Mouse (Mus musculus): Measurements from ENCODE around the gene Wwox. TPM values are rescaled to one million over a fixed set of nuclear protein-coding genes. Genes with fewer than 3 reads are reported as not detected.

Wwox gene
- polyA plus RNA-seq, 1 experiment from 2014 or later, result 10.5 TPM

GRCm38 (mm10) chr8:114579292-114579691 is 139.8 kb downstream of the Wwox start:
- no peak overlapping the region for H3K9ac ChIP-seq
- peaks cover 7% of the 10 kb centered on the region; the same call in 1 of the 2 replicates for H3K9me3 ChIP-seq
- H3K4me3 ChIP-seq, result no peak overlapping the region
- H3K36me3 ChIP-seq, result no peaks in the 10 kb centered on the region
- no peaks in the 10 kb centered on the region for H3K4me1 ChIP-seq
- 89% methylated on average over 10 of the region's 10 CpGs for WGBS
- H3K27ac ChIP-seq, result no peak overlapping the region
- no peaks in the 10 kb centered on the region for H3K27me3 ChIP-seq
- no peak overlapping the region for H3K4me2 ChIP-seq (replicated peaks)
- no peak for ATAC-seq (ENCODE audit: insufficient number of reproducible peaks, insufficient read depth, low FRiP score, low TSS enrichment)

GRCm38 (mm10) chr8:114580684-114581083 is 141.2 kb downstream of the Wwox start:
- Histone ChIP-seq H3K4me3 (no peak overlapping the region), H3K27me3 (no peaks in the 10 kb centered on the region), H3K9ac (no peak overlapping the region), H3K27ac (no peak overlapping the region), H3K9me3 (peaks cover 7% of the 10 kb centered on the region; the same call in 1 of the 2 replicates), H3K4me2 (replicated peaks) (no peak overlapping the region), H3K36me3 (no peaks in the 10 kb centered on the region), H3K4me1 (no peaks in the 10 kb centered on the region)
- no peak for ATAC-seq (ENCODE audit: insufficient number of reproducible peaks, insufficient read depth, low FRiP score, low TSS enrichment)
- WGBS, result 90% methylated on average over 1 of the region's 1 CpGs

- Histone ChIP-seq H3K27ac (no peak overlapping the region), H3K9me3 (no peaks in the 10 kb centered on the region), H3K4me1 (0 out of 2 replicates have a peak, but pooled peaks cover 4% of the 10 kb centered on the region), H3K9ac (no peak overlapping the region), H3K4me3 (no peak overlapping the region), H3K4me2 (replicated peaks) (no peak overlapping the region), H3K36me3 (no peaks in the 10 kb centered on the region), H3K27me3 (no peaks in the 10 kb centered on the region)
- 86% methylated on average over 12 of the region's 12 CpGs for WGBS
- no peak for ATAC-seq (ENCODE audit: insufficient number of reproducible peaks, insufficient read depth, low FRiP score, low TSS enrichment)
Observed at GRCm38 (mm10) chr8:114590336-114590867, 150.9 kb downstream of the Wwox start.

- ATAC-seq (ENCODE audit: insufficient number of reproducible peaks, insufficient read depth, low FRiP score, low TSS enrichment), result no peak
- H3K9me3 ChIP-seq, result 0 out of 2 replicates have a peak, but pooled peaks cover 4% of the 10 kb centered on the region
- no peak overlapping the region for H3K9ac ChIP-seq
- WGBS, result 38% methylated on average over 26 of the region's 26 CpGs
- H3K27me3 ChIP-seq, result no peaks in the 10 kb centered on the region
- H3K36me3 ChIP-seq, result no peaks in the 10 kb centered on the region
- 0 out of 2 replicates have a peak, but pooled peaks cover 4% of the 10 kb centered on the region for H3K4me1 ChIP-seq
- peak overlapping the region; percentile 24 for H3K4me2 ChIP-seq (replicated peaks)
- 0 out of 2 replicates have a peak overlapping the region, but pooled peaks have one; percentile 12 for H3K27ac ChIP-seq
- no peak overlapping the region for H3K4me3 ChIP-seq
Observed at GRCm38 (mm10) chr8:114591296-114592280, 152.1 kb downstream of the Wwox start.

GRCm38 (mm10) chr8:114593424-114594157 is 154.1 kb downstream of the Wwox start:
- H3K9ac ChIP-seq, result no peak overlapping the region
- no peak overlapping the region for H3K4me2 ChIP-seq (replicated peaks)
- 62% methylated on average over 19 of the region's 19 CpGs for WGBS
- H3K4me1 ChIP-seq, result 0 out of 2 replicates have a peak, but pooled peaks cover 4% of the 10 kb centered on the region
- no peak for ATAC-seq (ENCODE audit: insufficient number of reproducible peaks, insufficient read depth, low FRiP score, low TSS enrichment)
- H3K27ac ChIP-seq, result no peak overlapping the region
- no peaks in the 10 kb centered on the region for H3K27me3 ChIP-seq
- no peaks in the 10 kb centered on the region for H3K36me3 ChIP-seq
- 0 out of 2 replicates have a peak, but pooled peaks cover 4% of the 10 kb centered on the region for H3K9me3 ChIP-seq
- H3K4me3 ChIP-seq, result no peak overlapping the region

GRCm38 (mm10) chr8:114594811-114595210 is 155.4 kb downstream of the Wwox start:
- 88% methylated on average over 5 of the region's 5 CpGs for WGBS
- Histone ChIP-seq H3K27me3 (no peaks in the 10 kb centered on the region), H3K27ac (no peak overlapping the region), H3K4me2 (replicated peaks) (no peak overlapping the region), H3K9me3 (0 out of 2 replicates have a peak, but pooled peaks cover 4% of the 10 kb centered on the region), H3K4me3 (no peak overlapping the region), H3K36me3 (no peaks in the 10 kb centered on the region), H3K9ac (no peak overlapping the region), H3K4me1 (peaks cover 12% of the 10 kb centered on the region)
- ATAC-seq (ENCODE audit: insufficient number of reproducible peaks, insufficient read depth, low FRiP score, low TSS enrichment), result no peak

GRCm38 (mm10) chr8:114599555-114599954 is 160.1 kb downstream of the Wwox start:
- 57% methylated on average over 10 of the region's 10 CpGs for WGBS
- Histone ChIP-seq H3K27me3 (no peaks in the 10 kb centered on the region), H3K4me2 (replicated peaks) (no peak overlapping the region), H3K9ac (no peak overlapping the region), H3K9me3 (0 out of 2 replicates have a peak, but pooled peaks cover 4% of the 10 kb centered on the region), H3K4me1 (peaks cover 14% of the 10 kb centered on the region), H3K36me3 (no peaks in the 10 kb centered on the region), H3K4me3 (no peak overlapping the region), H3K27ac (no peak overlapping the region)
- no peak for ATAC-seq (ENCODE audit: insufficient number of reproducible peaks, insufficient read depth, low FRiP score, low TSS enrichment)

- H3K4me1 ChIP-seq, result peaks cover 17% of the 10 kb centered on the region
- no peak overlapping the region for H3K4me3 ChIP-seq
Observed at GRCm38 (mm10) chr8:114600196-114600595, 160.7 kb downstream of the Wwox start.

GRCm38 (mm10) chr8:114603046-114603445 is 163.6 kb downstream of the Wwox start:
- ATAC-seq (ENCODE audit: insufficient number of reproducible peaks, insufficient read depth, low FRiP score, low TSS enrichment), result no peak
- H3K4me3 ChIP-seq, result no peak overlapping the region
- H3K36me3 ChIP-seq, result no peaks in the 10 kb centered on the region
- 0 out of 2 replicates have a peak, but pooled peaks cover 3% of the 10 kb centered on the region for H3K27me3 ChIP-seq
- H3K4me1 ChIP-seq, result peaks cover 18% of the 10 kb centered on the region
- 46% methylated on average over 3 of the region's 4 CpGs for WGBS
- no peak overlapping the region for H3K4me2 ChIP-seq (replicated peaks)
- H3K27ac ChIP-seq, result no peak overlapping the region
- H3K9me3 ChIP-seq, result no peaks in the 10 kb centered on the region
- H3K9ac ChIP-seq, result no peak overlapping the region

More at GRCm38 (mm10) chr8:114600196-114600595, 160.7 kb downstream of the Wwox start:
- WGBS, result 63% methylated on average over 11 of the region's 11 CpGs
- H3K9ac ChIP-seq, result no peak overlapping the region
- 0 out of 2 replicates have a peak, but pooled peaks cover 2% of the 10 kb centered on the region for H3K27me3 ChIP-seq
- no peak overlapping the region for H3K4me2 ChIP-seq (replicated peaks)
- H3K36me3 ChIP-seq, result no peaks in the 10 kb centered on the region
- no peak for ATAC-seq (ENCODE audit: insufficient number of reproducible peaks, insufficient read depth, low FRiP score, low TSS enrichment)
- H3K9me3 ChIP-seq, result 0 out of 2 replicates have a peak, but pooled peaks cover 4% of the 10 kb centered on the region
- no peak overlapping the region for H3K27ac ChIP-seq

GRCm38 (mm10) chr8:114603561-114603960 is 164.1 kb downstream of the Wwox start:
- no peak overlapping the region for H3K4me2 ChIP-seq (replicated peaks)
- H3K4me1 ChIP-seq, result peaks cover 18% of the 10 kb centered on the region
- no peak overlapping the region for H3K4me3 ChIP-seq
- no peak overlapping the region for H3K9ac ChIP-seq
- no peaks in the 10 kb centered on the region for H3K36me3 ChIP-seq
- H3K27me3 ChIP-seq, result 0 out of 2 replicates have a peak, but pooled peaks cover 3% of the 10 kb centered on the region
- H3K9me3 ChIP-seq, result no peaks in the 10 kb centered on the region
- H3K27ac ChIP-seq, result no peak overlapping the region
- WGBS, result 28% methylated on average over 6 of the region's 6 CpGs
- ATAC-seq (ENCODE audit: insufficient number of reproducible peaks, insufficient read depth, low FRiP score, low TSS enrichment), result no peak

- H3K36me3 ChIP-seq, result no peaks in the 10 kb centered on the region
- 42% methylated on average over 16 of the region's 16 CpGs for WGBS
- 0 out of 2 replicates have a peak, but pooled peaks cover 3% of the 10 kb centered on the region for H3K27me3 ChIP-seq
- no peak for ATAC-seq (ENCODE audit: insufficient number of reproducible peaks, insufficient read depth, low FRiP score, low TSS enrichment)
- no peak overlapping the region for H3K4me3 ChIP-seq
- H3K4me2 ChIP-seq (replicated peaks), result no peak overlapping the region
- no peaks in the 10 kb centered on the region for H3K9me3 ChIP-seq
- no peak overlapping the region for H3K9ac ChIP-seq
- no peak overlapping the region for H3K27ac ChIP-seq
- H3K4me1 ChIP-seq, result peaks cover 14% of the 10 kb centered on the region
Observed at GRCm38 (mm10) chr8:114604315-114604714, 164.9 kb downstream of the Wwox start.
